Mouse (Mus musculus) limb, embryonic 10.5 days (tissue): ENCODE results near the gene Dnajb14. TPM values are rescaled to one million over a fixed set of nuclear protein-coding genes. Genes with fewer than 3 reads are reported as not detected.

Experiments
- polyA plus RNA-seq: library from polyadenylated mRNA; unstranded; fragments of >200 nt; fragmentation: Nextera tagmentation; extraction: Ambion mirVana; gene quantifications from 2 replicates; pipeline ENCODE4 v1.2.1, GENCODE M21; 2016

Dnajb14 gene
- polyA plus RNA-seq, 1 experiment from 2014 or later = 6.8 TPM

Other genes starting within 250 kb of the Dnajb14 start
- gene Ddit4l, start 246.1 kb upstream of the Dnajb14 start, polyA plus RNA-seq = 3.8 and 6.3 TPM in 2 replicates
- gene Gm21962, start 196.2 kb upstream of the Dnajb14 start, polyA plus RNA-seq = not detected in 2 replicates
- gene H2afz, start 3.2 kb upstream of the Dnajb14 start, polyA plus RNA-seq = 3,221 and 3,431 TPM in 2 replicates
- 84.0 and 87.3 TPM in 2 replicates for gene Lamtor3, start 50.8 kb downstream of the Dnajb14 start, polyA plus RNA-seq
- 1.7 and 1.9 TPM in 2 replicates for gene Dapp1, start 113.9 kb downstream of the Dnajb14 start, polyA plus RNA-seq
- gene 1110002E22Rik, start 197.4 kb downstream of the Dnajb14 start, polyA plus RNA-seq = 0.06 and 0.15 TPM in 2 replicates
- gene Gm5105, start 199.7 kb downstream of the Dnajb14 start, polyA plus RNA-seq = not detected in 2 replicates